Mouse (Mus musculus) liver, postnatal 0 days (tissue): ENCODE measurements around the gene Efna1.

Source experiments
- CTCF ChIP-seq: sonication (generic); IDR thresholded peaks from 2 replicates; pipeline ENCODE4 v1.5.1; 2016; ENCODE audit warnings: antibody characterized with exemption, low read depth
- EP300 ChIP-seq: IDR thresholded peaks from 2 replicates; pipeline ENCODE4 v1.6.1; 2016; ENCODE audit warnings: antibody characterized with exemption, low read depth, mild to moderate bottlenecking

- TF ChIP-seq CTCF (no peak), EP300 (no peak)
These were observed 35.2 kb upstream of the Efna1 start for GRCm38 (mm10) chr3:89315930-89316831.
